Mouse (Mus musculus): ENCODE data around the gene Gatm.

GRCm38 (mm10) chr2:122571326-122571725 is 39.8 kb downstream of the Gatm start:
- TF ChIP-seq GATA1 (IDR thresholded peaks at IDR 0.05; ENCODE audit: low read length): no peak
- TF ChIP-seq TAL1 (IDR thresholded peaks at IDR 0.05; ENCODE audit: low read length): no peak

Measured in erythroblast, embryonic 14.5 days (primary cell).